Mouse (Mus musculus): ENCODE results near the gene Hba-x. TPM values are rescaled to one million over a fixed set of nuclear protein-coding genes. Genes with fewer than 3 reads are reported as not detected.

Hba-x gene
- polyA plus RNA-seq, 1 experiment from 2014 or later, result 365 TPM

- no peak overlapping the region for H3K4me2 ChIP-seq (replicated peaks)
- no peak for ATAC-seq
- no peak overlapping the region for H3K9ac ChIP-seq (replicated peaks)
- H3K4me3 ChIP-seq (replicated peaks), result no peak overlapping the region
- peaks cover 23% of the 10 kb centered on the region for H3K4me1 ChIP-seq (replicated peaks)
- 96% methylated on average over 3 of the region's 3 CpGs for WGBS
- H3K36me3 ChIP-seq, result peaks cover 54% of the 10 kb centered on the region
- H3K27me3 ChIP-seq, result no peaks in the 10 kb centered on the region
- H3K27ac ChIP-seq, result no peak overlapping the region
- no peaks in the 10 kb centered on the region for H3K9me3 ChIP-seq
These were observed 38.8 kb upstream of the Hba-x start for GRCm38 (mm10) chr11:32237411-32237795.

- Histone ChIP-seq H3K27ac (no peak overlapping the region), H3K4me1 (replicated peaks) (peaks cover 23% of the 10 kb centered on the region), H3K9ac (replicated peaks) (no peak overlapping the region; the same call in 1 of the 2 replicates), H3K27me3 (no peaks in the 10 kb centered on the region), H3K4me3 (replicated peaks) (no peak overlapping the region), H3K9me3 (no peaks in the 10 kb centered on the region), H3K4me2 (replicated peaks) (no peak overlapping the region), H3K36me3 (peaks cover 45% of the 10 kb centered on the region)
- peak; percentile 72 for ATAC-seq
- 73% methylated on average over 5 of the region's 5 CpGs for WGBS
These were observed 37.9 kb upstream of the Hba-x start for GRCm38 (mm10) chr11:32238093-32238860.

GRCm38 (mm10) chr11:32241391-32241790 lies 34.8 kb upstream of the Hba-x start:
- Histone ChIP-seq H3K9ac (replicated peaks) (no peak overlapping the region), H3K4me2 (replicated peaks) (no peak overlapping the region), H3K4me1 (replicated peaks) (peaks cover 6% of the 10 kb centered on the region), H3K27ac (no peak overlapping the region), H3K36me3 (peaks cover 49% of the 10 kb centered on the region), H3K27me3 (no peaks in the 10 kb centered on the region), H3K4me3 (replicated peaks) (no peak overlapping the region), H3K9me3 (no peaks in the 10 kb centered on the region)
- ATAC-seq, result no peak

- no peaks in the 10 kb centered on the region for H3K9me3 ChIP-seq
- 88% methylated on average over 3 of the region's 3 CpGs for WGBS
- no peaks in the 10 kb centered on the region for H3K27me3 ChIP-seq
- H3K9ac ChIP-seq (replicated peaks), result no peak overlapping the region
- no peaks in the 10 kb centered on the region for H3K4me1 ChIP-seq (replicated peaks)
- H3K4me2 ChIP-seq (replicated peaks), result no peak overlapping the region
- ATAC-seq, result no peak
- H3K36me3 ChIP-seq, result peaks cover 57% of the 10 kb centered on the region
- H3K27ac ChIP-seq, result no peak overlapping the region
- no peak overlapping the region for H3K4me3 ChIP-seq (replicated peaks)
These were observed 34.0 kb upstream of the Hba-x start for GRCm38 (mm10) chr11:32242209-32242608.

- Histone ChIP-seq H3K4me2 (replicated peaks) (no peak overlapping the region), H3K27ac (no peak overlapping the region), H3K9me3 (no peaks in the 10 kb centered on the region), H3K9ac (replicated peaks) (no peak overlapping the region), H3K4me1 (replicated peaks) (no peaks in the 10 kb centered on the region), H3K36me3 (peaks cover 64% of the 10 kb centered on the region), H3K27me3 (no peaks in the 10 kb centered on the region), H3K4me3 (replicated peaks) (no peak overlapping the region)
- 81% methylated on average over 7 of the region's 7 CpGs for WGBS
- ATAC-seq, result no peak
These were observed 32.8 kb upstream of the Hba-x start for GRCm38 (mm10) chr11:32243205-32243955.

- Histone ChIP-seq H3K4me3 (replicated peaks) (no peak overlapping the region), H3K9ac (replicated peaks) (no peak overlapping the region; the same call in 1 of the 2 replicates), H3K4me1 (replicated peaks) (no peaks in the 10 kb centered on the region), H3K4me2 (replicated peaks) (no peak overlapping the region), H3K27ac (no peak overlapping the region), H3K36me3 (peaks cover 64% of the 10 kb centered on the region), H3K9me3 (no peaks in the 10 kb centered on the region), H3K27me3 (no peaks in the 10 kb centered on the region)
- 80% methylated on average over 3 of the region's 3 CpGs for WGBS
- ATAC-seq, result no peak
These were observed 32.1 kb upstream of the Hba-x start for GRCm38 (mm10) chr11:32244064-32244463.

GRCm38 (mm10) chr11:32244617-32245016 lies 31.6 kb upstream of the Hba-x start:
- no peaks in the 10 kb centered on the region for H3K27me3 ChIP-seq
- H3K9ac ChIP-seq (replicated peaks), result no peak overlapping the region; the same call in 1 of the 2 replicates
- H3K4me1 ChIP-seq (replicated peaks), result no peaks in the 10 kb centered on the region
- H3K36me3 ChIP-seq, result peaks cover 65% of the 10 kb centered on the region
- no peak overlapping the region for H3K4me2 ChIP-seq (replicated peaks)
- H3K4me3 ChIP-seq (replicated peaks), result no peak overlapping the region
- WGBS, result 97% methylated on average over 1 of the region's 1 CpGs
- ATAC-seq, result no peak
- H3K27ac ChIP-seq, result no peak overlapping the region
- no peaks in the 10 kb centered on the region for H3K9me3 ChIP-seq

GRCm38 (mm10) chr11:32245614-32246013 lies 30.6 kb upstream of the Hba-x start:
- no peaks in the 10 kb centered on the region for H3K9me3 ChIP-seq
- H3K4me2 ChIP-seq (replicated peaks), result no peak overlapping the region
- 96% methylated on average over 6 of the region's 6 CpGs for WGBS
- H3K36me3 ChIP-seq, result peaks cover 65% of the 10 kb centered on the region
- no peaks in the 10 kb centered on the region for H3K27me3 ChIP-seq
- H3K27ac ChIP-seq, result no peak overlapping the region
- no peak overlapping the region for H3K9ac ChIP-seq (replicated peaks)
- no peaks in the 10 kb centered on the region for H3K4me1 ChIP-seq (replicated peaks)
- no peak for ATAC-seq
- no peak overlapping the region for H3K4me3 ChIP-seq (replicated peaks)

- no peak overlapping the region for H3K9ac ChIP-seq (replicated peaks)
These were observed 29.1 kb upstream of the Hba-x start for GRCm38 (mm10) chr11:32247068-32247467.

GRCm38 (mm10) chr11:32248350-32248749 lies 27.9 kb upstream of the Hba-x start:
- H3K9ac ChIP-seq (replicated peaks), result no peak overlapping the region
- H3K27me3 ChIP-seq, result no peaks in the 10 kb centered on the region
- peaks cover 75% of the 10 kb centered on the region for H3K36me3 ChIP-seq
- ATAC-seq, result no peak
- no peaks in the 10 kb centered on the region for H3K4me1 ChIP-seq (replicated peaks)
- no peak overlapping the region for H3K4me2 ChIP-seq (replicated peaks)
- no peak overlapping the region for H3K27ac ChIP-seq
- WGBS, result 90% methylated on average over 3 of the region's 3 CpGs
- H3K9me3 ChIP-seq, result no peaks in the 10 kb centered on the region
- no peak overlapping the region for H3K4me3 ChIP-seq (replicated peaks)

More at GRCm38 (mm10) chr11:32247068-32247467, 29.1 kb upstream of the Hba-x start:
- Histone ChIP-seq H3K4me3 (replicated peaks) (no peak overlapping the region), H3K36me3 (peaks cover 63% of the 10 kb centered on the region), H3K27me3 (no peaks in the 10 kb centered on the region), H3K27ac (no peak overlapping the region), H3K4me2 (replicated peaks) (no peak overlapping the region), H3K4me1 (replicated peaks) (no peaks in the 10 kb centered on the region), H3K9me3 (no peaks in the 10 kb centered on the region)
- ATAC-seq, result no peak

GRCm38 (mm10) chr11:32250880-32251763 lies 25.1 kb upstream of the Hba-x start:
- no peak overlapping the region for H3K27ac ChIP-seq
- H3K27me3 ChIP-seq, result no peaks in the 10 kb centered on the region
- no peaks in the 10 kb centered on the region for H3K9me3 ChIP-seq
- no peak overlapping the region for H3K9ac ChIP-seq (replicated peaks)
- H3K4me1 ChIP-seq (replicated peaks), result no peaks in the 10 kb centered on the region
- no peak for ATAC-seq
- 93% methylated on average over 8 of the region's 8 CpGs for WGBS
- no peak overlapping the region for H3K4me2 ChIP-seq (replicated peaks)
- no peak overlapping the region for H3K4me3 ChIP-seq (replicated peaks)
- H3K36me3 ChIP-seq, result peaks cover 75% of the 10 kb centered on the region

- H3K9ac ChIP-seq (replicated peaks), result no peak overlapping the region
- no peak overlapping the region for H3K4me2 ChIP-seq (replicated peaks)
- no peak overlapping the region for H3K4me3 ChIP-seq (replicated peaks)
- H3K9me3 ChIP-seq, result no peaks in the 10 kb centered on the region
- peaks cover 57% of the 10 kb centered on the region for H3K36me3 ChIP-seq
- H3K27me3 ChIP-seq, result no peaks in the 10 kb centered on the region
- no peak overlapping the region for H3K27ac ChIP-seq
- no peak for ATAC-seq
- 100% methylated on average over 1 of the region's 1 CpGs for WGBS
- H3K4me1 ChIP-seq (replicated peaks), result no peaks in the 10 kb centered on the region
These were observed 23.1 kb upstream of the Hba-x start for GRCm38 (mm10) chr11:32253121-32253520.
